Mouse (Mus musculus): ENCODE data around the gene Tmem251.

DNA sequence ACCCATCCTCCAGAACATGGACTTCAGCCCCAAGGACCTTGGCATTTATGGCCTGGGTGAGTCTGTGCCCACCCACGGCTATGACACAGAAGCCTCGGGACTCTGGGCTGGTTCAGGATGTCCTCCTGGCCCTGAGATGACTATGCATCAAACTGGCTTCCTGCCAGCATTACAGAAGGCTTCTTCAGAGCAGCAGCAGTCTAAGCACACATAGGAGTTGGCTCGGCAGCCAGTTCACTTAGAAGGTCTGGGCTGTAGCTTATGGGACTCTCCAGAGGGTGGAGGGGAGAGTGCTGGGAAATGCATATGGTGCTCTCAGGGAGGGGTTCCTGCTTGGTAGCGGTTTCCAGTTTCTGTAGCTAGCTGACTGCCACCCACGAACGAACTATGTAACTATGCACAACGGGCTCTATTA lies 17.8 kb upstream of the Tmem251 start:
- TF ChIP-seq CHD2 (IDR thresholded peaks at IDR 0.05; ENCODE audit: low read depth, low read length) (no peak), ZC3H11A (IDR thresholded peaks at IDR 0.05; ENCODE audit: borderline replicate concordance, low read depth, low read length) (no peak)
